Mouse (Mus musculus): Measurements from ENCODE around the gene Slc10a7. TPM values are rescaled to one million over a fixed set of nuclear protein-coding genes. Genes with fewer than 3 reads are reported as not detected.

Slc10a7 gene
- polyA plus RNA-seq, 1 experiment from 2014 or later, result 19.9 TPM

DNA sequence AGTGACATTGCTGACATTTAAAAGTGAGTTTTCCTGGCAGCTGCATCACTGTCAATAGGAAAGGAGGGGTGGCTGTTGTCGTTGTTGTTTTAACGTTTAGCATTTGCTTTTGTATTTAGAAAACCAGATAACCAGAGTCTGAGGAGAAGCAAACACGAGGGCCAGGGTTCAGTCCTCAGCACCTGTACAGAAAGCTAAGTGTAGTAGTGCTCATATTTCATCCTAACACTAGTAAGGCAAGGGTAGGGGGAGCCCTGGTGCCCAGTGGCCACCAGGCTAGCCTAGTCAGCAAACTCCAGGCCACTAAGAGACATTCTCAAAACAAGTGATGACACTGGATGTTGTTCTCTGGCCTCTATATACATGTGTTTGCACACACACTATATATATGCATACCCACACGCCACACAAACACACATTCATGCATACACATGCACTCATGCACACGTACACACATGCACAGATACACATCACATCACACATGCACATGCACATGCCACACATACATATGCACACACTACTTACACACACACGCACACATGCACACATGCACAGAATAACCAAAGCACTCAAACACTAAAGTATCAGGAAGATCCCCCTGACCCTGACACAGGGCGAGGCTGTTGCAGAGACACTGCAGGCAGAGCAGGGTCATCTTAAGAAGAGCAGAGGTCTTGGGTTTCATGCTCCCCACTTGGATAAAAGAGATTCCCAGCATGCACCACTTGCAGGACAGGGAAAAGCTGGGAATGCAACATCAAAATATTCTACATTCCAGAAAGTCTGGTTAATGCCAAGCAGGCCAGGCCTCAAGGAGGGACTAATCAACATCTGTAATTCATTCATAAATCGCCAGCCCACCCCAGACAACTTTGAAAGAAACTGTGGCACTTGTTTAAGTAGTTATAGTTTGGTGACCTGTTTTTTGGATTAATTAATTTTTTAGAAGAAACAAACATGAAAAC is 241.0 kb downstream of the Slc10a7 start:
- WGBS, result 75% methylated on average over 8 of the region's 8 CpGs
- H3K9me3 ChIP-seq, result no peaks in the 10 kb centered on the region

DNA sequence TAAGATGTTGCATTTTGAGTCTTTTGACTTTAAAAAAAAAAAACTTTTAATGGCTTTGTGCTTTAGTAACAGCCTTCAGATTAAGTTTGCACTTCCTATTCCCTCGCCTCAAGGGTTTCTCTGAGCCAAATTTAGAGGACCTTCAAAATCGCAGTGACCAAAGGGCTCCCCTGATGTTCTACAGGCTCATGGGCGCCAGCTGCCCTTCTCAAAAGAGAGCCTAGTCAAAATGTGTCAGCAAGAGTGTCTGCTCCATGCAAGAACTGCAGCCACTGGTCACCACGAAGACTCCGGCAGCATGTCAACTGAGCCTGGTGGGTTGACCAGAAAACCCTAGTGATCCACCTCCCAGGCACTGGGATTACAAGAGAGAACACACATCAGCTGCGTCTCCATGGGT is 242.0 kb downstream of the Slc10a7 start:
- no peak overlapping the region for H3K9ac ChIP-seq
- H3K4me3 ChIP-seq, result no peak overlapping the region
- no peak for ATAC-seq (ENCODE audit: borderline replicate concordance, extremely low read depth, low FRiP score, low TSS enrichment)
- WGBS, result 75% methylated on average over 6 of the region's 6 CpGs
- H3K4me2 ChIP-seq, result no peak overlapping the region
- H3K9me3 ChIP-seq, result no peaks in the 10 kb centered on the region
- H3K4me1 ChIP-seq, result no peaks in the 10 kb centered on the region
- H3K36me3 ChIP-seq, result no peaks in the 10 kb centered on the region
- no peaks in the 10 kb centered on the region for H3K27me3 ChIP-seq
- H3K27ac ChIP-seq, result peak overlapping the region; percentile 43

More for the DNA sequence above, 241.0 kb downstream of the Slc10a7 start:
- Histone ChIP-seq H3K27me3 (no peaks in the 10 kb centered on the region), H3K27ac (no peak overlapping the region; the same call in 1 of the 2 replicates), H3K4me2 (no peak overlapping the region), H3K9ac (no peak overlapping the region), H3K4me3 (no peak overlapping the region), H3K4me1 (no peaks in the 10 kb centered on the region), H3K36me3 (no peaks in the 10 kb centered on the region)
- ATAC-seq (ENCODE audit: borderline replicate concordance, extremely low read depth, low FRiP score, low TSS enrichment), result no peak

DNA sequence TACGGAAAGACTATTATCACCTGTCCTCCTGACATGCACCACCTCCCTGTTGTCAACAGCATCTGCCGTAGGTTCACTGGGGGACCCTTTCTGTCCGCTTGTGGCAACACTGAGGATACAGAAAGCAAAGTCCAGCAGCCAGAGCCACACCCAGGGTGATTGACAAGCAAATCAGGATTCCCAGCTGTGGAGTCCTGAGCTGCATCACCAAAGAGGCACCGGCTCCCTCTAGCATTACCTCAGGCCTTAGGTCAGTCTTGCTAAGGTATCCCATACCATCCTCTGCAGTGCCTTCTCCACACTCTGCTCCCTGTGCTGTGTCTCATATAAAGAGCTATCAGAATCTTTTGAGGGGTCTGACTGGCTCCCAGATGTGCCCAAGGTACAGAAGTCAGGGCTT is 245.8 kb downstream of the Slc10a7 start:
- WGBS, result 76% methylated on average over 4 of the region's 4 CpGs
- no peak overlapping the region for H3K4me3 ChIP-seq
- no peak for ATAC-seq (ENCODE audit: borderline replicate concordance, extremely low read depth, low FRiP score, low TSS enrichment)
- H3K27ac ChIP-seq, result no peak overlapping the region
- no peak overlapping the region for H3K9ac ChIP-seq
- no peaks in the 10 kb centered on the region for H3K9me3 ChIP-seq
- no peak overlapping the region for H3K4me2 ChIP-seq
- H3K27me3 ChIP-seq, result no peaks in the 10 kb centered on the region
- no peaks in the 10 kb centered on the region for H3K4me1 ChIP-seq
- no peaks in the 10 kb centered on the region for H3K36me3 ChIP-seq

DNA sequence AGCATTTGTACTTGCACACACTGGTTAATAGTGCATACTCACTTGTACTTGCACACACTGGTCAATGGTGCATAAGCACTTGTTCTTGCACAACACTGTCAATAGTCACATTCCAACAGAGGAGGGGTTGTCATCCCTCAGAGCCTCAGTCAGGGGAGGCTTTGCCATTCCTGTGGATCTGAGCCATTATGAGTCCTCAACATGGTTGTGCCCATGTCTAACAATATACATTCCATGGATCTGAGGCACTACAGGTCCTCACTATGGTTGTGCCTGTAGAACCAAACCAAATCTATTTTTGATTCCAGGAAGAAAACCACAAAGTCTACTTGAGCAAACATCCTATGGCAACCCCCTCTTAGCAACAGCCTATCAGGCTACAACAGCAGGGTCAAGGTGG is 250.0 kb downstream of the Slc10a7 start:
- ATAC-seq (ENCODE audit: borderline replicate concordance, extremely low read depth, low FRiP score, low TSS enrichment), result no peak
- H3K4me3 ChIP-seq, result no peak overlapping the region
- H3K4me1 ChIP-seq, result no peaks in the 10 kb centered on the region
- H3K27me3 ChIP-seq, result no peaks in the 10 kb centered on the region
- no peak overlapping the region for H3K27ac ChIP-seq
- no peak overlapping the region for H3K4me2 ChIP-seq
- no peak overlapping the region for H3K9ac ChIP-seq
- no peaks in the 10 kb centered on the region for H3K9me3 ChIP-seq
- H3K36me3 ChIP-seq, result no peaks in the 10 kb centered on the region

DNA sequence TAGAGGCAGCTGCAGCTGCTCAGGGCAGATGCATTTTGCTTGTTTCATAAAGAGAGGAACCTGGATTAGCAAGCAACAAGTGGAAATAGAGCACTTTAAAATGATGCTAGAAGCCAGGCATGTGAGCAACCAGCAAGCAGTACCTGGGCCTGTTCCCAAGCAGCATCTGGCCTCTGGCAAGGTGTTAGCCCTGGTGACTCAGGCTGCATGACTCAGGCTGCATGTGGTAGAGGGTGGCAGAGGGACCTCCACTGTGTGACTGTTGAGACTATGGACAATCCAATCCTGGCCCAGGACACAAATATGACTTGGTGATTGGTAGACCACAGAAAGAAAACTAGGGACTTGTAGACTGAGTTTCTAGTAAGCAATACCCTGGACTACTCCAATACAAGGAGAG is 255.8 kb downstream of the Slc10a7 start:
- H3K36me3 ChIP-seq, result no peaks in the 10 kb centered on the region
- no peaks in the 10 kb centered on the region for H3K27me3 ChIP-seq
- no peak for ATAC-seq (ENCODE audit: borderline replicate concordance, extremely low read depth, low FRiP score, low TSS enrichment)
- no peak overlapping the region for H3K27ac ChIP-seq
- H3K4me1 ChIP-seq, result no peaks in the 10 kb centered on the region
- no peaks in the 10 kb centered on the region for H3K9me3 ChIP-seq
- H3K4me2 ChIP-seq, result no peak overlapping the region
- H3K9ac ChIP-seq, result no peak overlapping the region
- no peak overlapping the region for H3K4me3 ChIP-seq

DNA sequence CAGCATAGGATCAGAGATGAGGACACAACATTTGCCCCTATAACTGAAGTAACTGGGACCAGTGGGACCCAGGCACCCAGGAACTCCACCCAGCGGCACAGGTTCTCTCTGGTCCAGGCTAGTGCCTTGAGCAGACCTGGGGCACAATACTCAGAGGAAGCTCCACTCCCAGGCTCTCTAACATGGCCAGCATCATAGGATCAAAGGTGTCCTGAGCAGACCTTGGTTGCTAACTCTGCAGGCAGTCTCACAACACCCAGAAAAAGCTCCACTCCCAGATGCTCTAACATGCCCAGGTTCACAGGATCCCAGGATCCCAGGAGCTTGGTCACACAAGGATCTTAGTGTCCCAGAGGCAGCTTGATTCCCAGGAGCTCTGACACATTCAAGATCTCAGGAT is 256.4 kb downstream of the Slc10a7 start:
- Histone ChIP-seq H3K27ac (no peak overlapping the region), H3K9me3 (no peaks in the 10 kb centered on the region), H3K4me1 (no peaks in the 10 kb centered on the region), H3K4me2 (no peak overlapping the region), H3K36me3 (no peaks in the 10 kb centered on the region), H3K4me3 (no peak overlapping the region), H3K27me3 (no peaks in the 10 kb centered on the region), H3K9ac (no peak overlapping the region)
- WGBS, result 84% methylated on average over 1 of the region's 1 CpGs
- no peak for ATAC-seq (ENCODE audit: borderline replicate concordance, extremely low read depth, low FRiP score, low TSS enrichment)

DNA sequence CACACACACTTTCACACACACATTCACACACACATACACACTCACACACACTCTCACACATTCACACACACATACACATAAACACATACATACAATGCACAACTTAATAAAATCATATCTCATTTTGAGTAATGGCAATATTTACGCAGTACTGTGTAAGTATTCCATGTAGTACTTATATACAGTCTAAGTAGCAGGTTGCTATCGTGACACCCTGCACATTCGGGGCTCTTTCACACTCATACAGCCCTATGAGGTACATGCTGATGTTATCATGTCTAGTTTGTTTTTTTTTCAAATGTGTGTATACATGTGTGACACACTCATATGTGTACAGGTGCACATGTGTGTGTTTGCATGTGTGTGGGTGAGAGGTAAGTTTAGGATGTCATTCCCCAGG is 261.4 kb downstream of the Slc10a7 start:
- Histone ChIP-seq H3K4me1 (no peaks in the 10 kb centered on the region), H3K4me3 (no peak overlapping the region), H3K27me3 (no peaks in the 10 kb centered on the region), H3K4me2 (no peak overlapping the region), H3K9ac (no peak overlapping the region), H3K27ac (no peak overlapping the region), H3K9me3 (no peaks in the 10 kb centered on the region), H3K36me3 (no peaks in the 10 kb centered on the region)
- no peak for ATAC-seq (ENCODE audit: borderline replicate concordance, extremely low read depth, low FRiP score, low TSS enrichment)
- WGBS, result 74% methylated on average over 3 of the region's 3 CpGs

DNA sequence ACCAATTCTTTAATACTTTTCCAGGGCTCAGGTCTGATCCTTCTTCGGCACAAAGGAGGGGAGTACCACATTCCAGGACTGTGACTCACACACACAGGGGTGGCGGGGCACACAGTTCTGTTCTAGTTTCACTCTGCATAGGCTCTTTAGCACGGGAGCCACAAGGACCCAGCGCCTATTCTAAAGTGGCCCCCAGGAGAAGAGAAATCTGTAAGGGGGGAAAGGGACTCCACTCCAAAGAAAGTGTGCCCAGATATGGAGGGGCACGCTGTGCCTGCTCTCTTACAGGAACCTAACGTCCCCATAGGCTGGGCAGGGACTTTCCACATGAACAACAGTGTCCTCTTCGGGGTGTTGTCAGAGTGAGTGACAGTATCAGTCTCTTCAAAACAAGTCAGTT is 262.1 kb downstream of the Slc10a7 start:
- Histone ChIP-seq H3K36me3 (no peaks in the 10 kb centered on the region), H3K9me3 (no peaks in the 10 kb centered on the region), H3K4me2 (peak overlapping the region; percentile 36), H3K9ac (no peak overlapping the region), H3K4me3 (peak overlapping the region; percentile 8; the same call in 1 of the 2 replicates), H3K27ac (peak overlapping the region; percentile 65), H3K27me3 (no peaks in the 10 kb centered on the region), H3K4me1 (no peaks in the 10 kb centered on the region)
- peak; percentile 92 for ATAC-seq (ENCODE audit: borderline replicate concordance, extremely low read depth, low FRiP score, low TSS enrichment)
- WGBS, result 42% methylated on average over 7 of the region's 7 CpGs

DNA sequence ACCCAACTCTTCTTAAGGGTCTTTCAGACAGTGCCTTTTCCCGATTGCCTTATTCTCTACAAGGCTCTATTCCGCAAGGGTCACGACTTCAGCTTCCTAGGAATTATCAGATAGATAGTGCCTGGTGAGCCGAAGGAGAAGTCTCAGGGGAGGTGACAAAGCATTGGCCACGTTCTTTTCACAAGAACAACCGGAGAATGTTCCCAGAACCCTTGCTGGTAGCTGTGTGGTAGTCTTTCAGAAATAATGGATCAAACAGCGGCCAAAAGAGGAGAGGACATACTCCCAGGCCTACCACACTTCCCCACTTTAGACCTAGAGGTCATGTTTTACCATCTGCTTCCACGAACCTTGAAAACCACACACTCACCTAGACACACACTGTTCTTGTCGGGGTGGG is 267.7 kb downstream of the Slc10a7 start:
- H3K36me3 ChIP-seq, result no peaks in the 10 kb centered on the region

More for the DNA sequence above, 267.7 kb downstream of the Slc10a7 start:
- H3K4me2 ChIP-seq, result no peak overlapping the region
- no peak for ATAC-seq (ENCODE audit: borderline replicate concordance, extremely low read depth, low FRiP score, low TSS enrichment)
- H3K4me1 ChIP-seq, result no peaks in the 10 kb centered on the region
- H3K9ac ChIP-seq, result no peak overlapping the region
- 86% methylated on average over 9 of the region's 9 CpGs for WGBS
- H3K27ac ChIP-seq, result no peak overlapping the region
- no peaks in the 10 kb centered on the region for H3K9me3 ChIP-seq
- no peak overlapping the region for H3K4me3 ChIP-seq
- H3K27me3 ChIP-seq, result no peaks in the 10 kb centered on the region

Other genes with a start within 250 kb of the Slc10a7 start
- not detected in 2 replicates for gene Pou4f2, start 72.7 kb upstream of the Slc10a7 start, polyA plus RNA-seq (2015; fragmentation: Nextera tagmentation; extraction: Ambion mirVana)
- gene Rbmxl1, start 448 bp upstream of the Slc10a7 start, polyA plus RNA-seq (2015; fragmentation: Nextera tagmentation; extraction: Ambion mirVana), result 254 and 256 TPM in 2 replicates